Mouse (Mus musculus) lung, postnatal 0 days (tissue): ENCODE measurements at regions not wholly inside any gene's neighbourhood (a gene's known extent, or its start where the extent isn't known, plus 50 kb on each side); places are given as distances from the start of the nearest gene placed in this dataset.
A peak's percentile ranks its signal among the peaks of the same experiment; 100 is the strongest.
"Not testable (repeated sequence)": the region's sequence is repeated elsewhere in the genome, so short reads cannot be mapped to it uniquely, and the experiment has no call there.

Experiments used
- ATAC-seq: fragments of 200-750 bp; cut with Nextera tagmentation; 2 replicates; pipeline ENCODE4 v1.8.0; 2017; ENCODE audit warnings: moderate library complexity
- DNase-seq: peaks from one replicate; pipeline ENCODE4 v3.0.0-alpha.2; 2016; ENCODE audit warnings: low spot score
- H3K27ac ChIP-seq: fragments of 300-500 bp; sonication (generic); 2 replicates; pipeline ENCODE4 v1.5.1; 2014; ENCODE audit warnings: antibody characterized with exemption, mild to moderate bottlenecking, low read length, mixed read lengths
- H3K27me3 ChIP-seq: fragments of 300-500 bp; sonication (generic); replicated peaks from 2 replicates; pipeline ENCODE4 v1.6.1; 2014; ENCODE audit warnings: low read length, mixed read lengths; ENCODE audit not compliant: insufficient read depth
- H3K36me3 ChIP-seq: fragments of 300-500 bp; sonication (generic); 2 replicates; pipeline ENCODE4 v1.6.1; 2014; ENCODE audit warnings: low read length, mixed read lengths; ENCODE audit not compliant: insufficient read depth
- H3K4me1 ChIP-seq: fragments of 300-500 bp; sonication (generic); 2 replicates; pipeline ENCODE4 v1.6.1; 2014; ENCODE audit warnings: antibody characterized with exemption, low read depth, low read length, mixed read lengths; ENCODE audit not compliant: insufficient read depth
- H3K4me2 ChIP-seq: fragments of 300-500 bp; sonication (generic); replicated peaks from 2 replicates; pipeline ENCODE4 v1.6.1; 2014; ENCODE audit warnings: low read depth, mild to moderate bottlenecking, low read length, moderate library complexity, mixed read lengths
- H3K4me3 ChIP-seq: fragments of 300-500 bp; sonication (generic); 2 replicates; pipeline ENCODE4 v1.5.1; 2014; ENCODE audit warnings: low read depth, low read length
- H3K9ac ChIP-seq: fragments of 300-500 bp; sonication (generic); replicated peaks from 2 replicates; pipeline ENCODE4 v1.6.1; 2014; ENCODE audit warnings: low read depth, mild to moderate bottlenecking
- H3K9me3 ChIP-seq: fragments of 300-500 bp; sonication (generic); 2 replicates; pipeline ENCODE4 v1.6.1; 2016; ENCODE audit warnings: low read length, mixed read lengths
- CTCF ChIP-seq: IDR thresholded peaks from 2 replicates; pipeline ENCODE4 v1.5.1; 2016; ENCODE audit warnings: antibody characterized with exemption, mild to moderate bottlenecking
- EP300 ChIP-seq: IDR thresholded peaks from 2 replicates; pipeline ENCODE4 v1.6.1; 2016; ENCODE audit warnings: antibody characterized with exemption, mild to moderate bottlenecking, control low read depth
- WGBS: fragments of 180-500 bp; shearing (Covaris S2); extraction: QIAGEN DNeasy Blood & Tissue Kit; methylation state at CpG from one replicate; pipeline ENCODE4 v1.1.7; 2014; 5-methylcytosine and 5-hydroxymethylcytosine counted together

DNA sequence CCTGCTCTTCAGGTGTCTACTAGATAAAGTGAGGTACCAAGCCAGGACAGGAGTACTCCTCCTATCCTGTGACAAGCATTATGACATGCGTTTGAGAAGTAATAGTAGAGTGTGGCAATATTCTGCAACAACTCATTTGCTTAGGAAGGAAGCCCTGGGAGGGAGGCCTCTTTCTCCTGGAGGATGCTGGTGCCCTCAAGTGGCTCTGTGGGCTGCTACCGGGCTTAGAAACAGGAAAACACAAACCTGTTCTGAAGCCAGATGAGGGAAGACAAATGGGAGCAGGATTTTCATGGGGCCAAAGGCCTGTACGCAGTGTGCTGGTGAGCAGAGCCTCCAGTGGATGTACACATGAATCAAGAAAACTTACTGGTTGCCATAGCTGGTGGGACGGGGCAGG lies 123.8 kb upstream of the Diaph3 start:
- Histone ChIP-seq H3K27me3 (no peaks in the 10 kb centered on the region), H3K4me3 (no peak overlapping the region), H3K4me2 (no peak overlapping the region), H3K4me1 (no peaks in the 10 kb centered on the region), H3K36me3 (no peaks in the 10 kb centered on the region), H3K27ac (no peak overlapping the region), H3K9ac (no peak overlapping the region), H3K9me3 (no peaks in the 10 kb centered on the region)
- ATAC-seq (no peak), DNase-seq (no peak)
- TF ChIP-seq CTCF (no peak), EP300 (no peak)
- WGBS: 75% methylated on average over 4 of the region's 4 CpGs

DNA sequence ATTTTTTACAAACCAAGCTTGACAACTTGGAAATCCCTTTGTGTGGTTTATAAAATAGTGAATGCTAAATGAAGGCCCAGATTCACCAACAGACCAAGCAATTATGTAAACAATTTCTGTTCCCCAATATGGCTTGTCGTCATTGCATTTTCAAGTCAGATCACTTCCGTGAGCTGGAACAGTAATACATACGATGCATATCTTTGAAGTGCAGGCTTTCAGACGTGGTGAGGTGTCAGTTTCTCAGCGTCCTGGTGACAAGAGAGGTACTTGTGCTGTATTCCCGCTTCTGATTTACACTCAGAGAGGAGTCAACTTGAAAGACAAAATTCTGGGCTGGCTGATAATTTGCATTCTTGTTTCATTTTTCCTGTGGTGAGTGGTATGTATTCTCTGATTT lies 125.3 kb upstream of the Diaph3 start:
- no peaks in the 10 kb centered on the region for H3K36me3 ChIP-seq
- no peaks in the 10 kb centered on the region for H3K4me1 ChIP-seq
- no peak overlapping the region for H3K4me2 ChIP-seq
- no peak for DNase-seq
- WGBS: 26% methylated on average over 6 of the region's 6 CpGs
- no peak for ATAC-seq
- no peak overlapping the region for H3K9ac ChIP-seq
- no peaks in the 10 kb centered on the region for H3K27me3 ChIP-seq
- H3K27ac ChIP-seq: no peak overlapping the region
- H3K4me3 ChIP-seq: no peak overlapping the region
- no peak for TF ChIP-seq EP300
- no peak for TF ChIP-seq CTCF
- H3K9me3 ChIP-seq: no peaks in the 10 kb centered on the region

DNA sequence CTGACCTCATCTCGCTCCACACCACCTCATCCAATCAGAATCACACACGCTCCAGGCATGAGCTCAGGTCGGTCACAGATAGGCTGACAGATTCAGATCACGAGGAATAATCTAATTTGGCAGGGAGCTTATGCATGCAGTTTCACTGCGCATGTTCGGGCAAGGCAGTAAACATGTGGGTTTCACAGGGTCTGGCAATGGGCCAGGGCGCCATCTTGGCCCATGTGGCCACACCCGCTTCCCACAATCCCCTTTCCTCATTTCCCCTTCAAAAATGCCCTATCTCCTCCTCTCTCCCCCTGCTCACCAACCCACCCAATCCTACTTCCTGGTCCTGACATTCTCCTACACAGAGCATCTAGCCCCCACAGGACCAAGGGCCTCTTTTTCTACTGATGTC lies 127.2 kb upstream of the Tdrd3 start:
- H3K27ac ChIP-seq, H3K4me3 ChIP-seq, H3K9ac ChIP-seq, H3K9me3 ChIP-seq, H3K27me3 ChIP-seq, H3K4me2 ChIP-seq, H3K4me1 ChIP-seq, H3K36me3 ChIP-seq: not testable (repeated sequence)
- peak; percentile 48 for ATAC-seq
- 73% methylated on average over 8 of the region's 8 CpGs for WGBS
- DNase-seq: peak; percentile 23

DNA sequence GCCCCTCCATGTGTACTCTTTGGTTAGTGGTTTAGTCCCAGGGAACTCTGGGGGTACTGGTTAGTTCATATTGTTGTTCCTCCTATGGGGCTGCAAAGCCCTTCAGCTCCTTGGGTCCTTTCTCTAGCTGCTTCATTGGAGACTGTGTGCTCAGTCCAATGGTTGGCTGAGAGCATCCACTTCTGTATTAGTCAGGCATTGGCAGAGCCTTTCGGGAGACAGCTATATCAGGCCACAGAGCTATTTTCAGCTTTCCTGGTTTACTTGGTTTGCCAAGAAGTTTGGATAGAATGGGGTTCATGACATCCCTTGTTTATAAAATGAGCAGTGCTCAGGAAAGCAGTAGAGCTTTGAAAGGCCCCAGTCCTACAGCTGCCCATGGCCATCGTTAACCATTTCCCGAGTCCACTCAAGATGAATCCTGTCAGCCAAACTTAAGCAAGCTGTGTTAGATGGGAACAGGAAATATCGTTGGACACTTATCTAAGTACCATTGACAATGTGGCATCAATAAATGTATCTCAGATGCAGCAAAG lies 126.7 kb upstream of the Tdrd3 start:
- 36% methylated on average over 4 of the region's 4 CpGs for WGBS
- H3K4me1 ChIP-seq: no peaks in the 10 kb centered on the region

DNA sequence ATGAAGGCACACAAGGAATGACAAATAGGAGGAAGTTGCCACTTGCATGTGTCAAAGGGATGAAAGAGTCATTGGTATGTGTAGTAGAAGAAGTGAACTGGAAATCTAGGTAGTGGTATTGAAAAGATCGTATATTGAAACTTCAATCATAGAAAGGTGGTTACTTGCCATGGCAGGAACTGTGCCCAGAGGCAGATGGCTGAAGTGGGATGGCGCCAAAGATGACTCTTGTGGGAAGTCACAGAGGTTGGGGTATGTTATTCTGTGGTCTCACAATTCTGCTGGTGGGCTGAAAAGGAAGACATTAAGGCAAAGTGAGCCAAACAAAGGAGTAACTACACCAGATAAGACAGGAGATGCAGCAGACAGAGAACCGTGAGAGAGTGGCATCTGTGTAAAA lies 121.2 kb upstream of the Tdrd3 start:
- Histone ChIP-seq H3K9ac (no peak overlapping the region), H3K9me3 (no peaks in the 10 kb centered on the region), H3K4me2 (no peak overlapping the region), H3K36me3 (no peaks in the 10 kb centered on the region), H3K27ac (no peak overlapping the region), H3K4me1 (no peaks in the 10 kb centered on the region), H3K27me3 (no peaks in the 10 kb centered on the region), H3K4me3 (no peak overlapping the region)
- no peak for ATAC-seq
- WGBS: 79% methylated on average over 3 of the region's 3 CpGs
- TF ChIP-seq CTCF: no peak
- no peak for TF ChIP-seq EP300
- no peak for DNase-seq

More for the DNA sequence above, 126.7 kb upstream of the Tdrd3 start:
- Histone ChIP-seq H3K9ac (no peak overlapping the region), H3K9me3 (no peaks in the 10 kb centered on the region), H3K36me3 (no peaks in the 10 kb centered on the region), H3K27me3 (no peaks in the 10 kb centered on the region), H3K27ac (no peak overlapping the region), H3K4me3 (no peak overlapping the region), H3K4me2 (no peak overlapping the region)
- ATAC-seq (peak; percentile 85), DNase-seq (peak; percentile 45)
- TF ChIP-seq CTCF (no peak), EP300 (peak; percentile 38)

DNA sequence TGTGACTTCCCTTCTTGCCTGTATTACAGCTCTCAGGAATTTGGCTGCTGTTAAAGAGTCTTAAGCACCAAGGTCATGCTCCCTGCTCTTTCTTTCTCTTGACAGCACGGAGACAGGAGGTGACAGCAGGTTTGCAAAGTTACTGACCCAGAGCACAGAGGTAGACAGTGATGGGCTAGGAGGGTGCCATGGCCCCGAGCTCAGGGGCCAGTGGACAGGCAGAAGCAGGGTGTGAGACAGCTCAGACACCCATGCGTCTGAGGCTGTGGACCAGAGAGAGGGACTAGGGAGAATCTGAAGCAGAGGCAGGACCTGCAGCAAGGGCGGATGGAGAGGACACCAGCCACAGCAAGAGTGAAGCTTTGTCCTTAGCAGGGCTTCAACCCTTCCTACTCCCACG lies 119.3 kb upstream of the Tdrd3 start:
- no peak for ATAC-seq
- H3K9ac ChIP-seq: no peak overlapping the region
- H3K9me3 ChIP-seq: no peaks in the 10 kb centered on the region
- H3K4me2 ChIP-seq: no peak overlapping the region
- no peaks in the 10 kb centered on the region for H3K36me3 ChIP-seq
- no peak for DNase-seq
- H3K27me3 ChIP-seq: no peaks in the 10 kb centered on the region
- no peaks in the 10 kb centered on the region for H3K4me1 ChIP-seq
- no peak for TF ChIP-seq CTCF
- no peak for TF ChIP-seq EP300
- H3K27ac ChIP-seq: no peak overlapping the region
- H3K4me3 ChIP-seq: no peak overlapping the region
- 42% methylated on average over 5 of the region's 5 CpGs for WGBS

DNA sequence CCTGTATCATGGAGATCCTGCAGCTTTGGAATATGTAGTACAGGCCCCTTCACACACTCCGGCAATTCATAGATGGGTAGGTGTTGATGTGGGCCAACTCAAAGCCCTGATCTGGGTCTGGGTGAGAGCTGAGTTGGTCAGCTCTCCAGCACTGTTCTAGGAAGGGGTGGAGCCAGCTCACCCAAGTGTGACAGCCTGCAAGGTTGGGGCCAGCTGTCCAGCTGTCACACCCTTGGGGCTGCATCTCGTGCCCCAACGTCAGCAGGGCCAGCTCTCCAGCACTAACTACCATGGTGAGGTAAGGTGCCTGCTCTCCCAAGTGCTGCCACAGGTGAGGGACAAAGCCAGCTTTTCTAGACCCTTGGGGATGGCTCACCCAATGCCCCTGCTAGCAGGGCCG lies 115.6 kb upstream of the Tdrd3 start:
- TF ChIP-seq EP300 (no peak), CTCF (no peak)
- Histone ChIP-seq H3K4me1 (no peaks in the 10 kb centered on the region), H3K27ac (no peak overlapping the region), H3K9ac (no peak overlapping the region), H3K27me3 (no peaks in the 10 kb centered on the region), H3K4me3 (no peak overlapping the region), H3K9me3 (no peaks in the 10 kb centered on the region), H3K4me2 (no peak overlapping the region), H3K36me3 (no peaks in the 10 kb centered on the region)
- ATAC-seq: no peak
- DNase-seq: no peak
- WGBS: 72% methylated on average over 4 of the region's 4 CpGs
